Mouse (Mus musculus): Measurements from ENCODE around the gene Afap1.

- TF ChIP-seq CTCF (IDR thresholded peaks at IDR 0.05; ENCODE audit: low read depth) (no peak), EP300 (IDR thresholded peaks at IDR 0.05; ENCODE audit: low read depth) (no peak)
These were observed 55.9 kb downstream of the Afap1 start for GRCm38 (mm10) chr5:35949061-35949460.

Measured in liver, postnatal 0 days (tissue).